Mouse (Mus musculus): ENCODE data around the gene Rpl36a. TPM values are rescaled to one million over a fixed set of nuclear protein-coding genes. Genes with fewer than 3 reads are reported as not detected.
"Not testable (repeated sequence)": the region's sequence is repeated elsewhere in the genome, so short reads cannot be mapped to it uniquely, and the experiment has no call there.

Rpl36a gene
- polyA plus RNA-seq (2014; fragmentation: Nextera tagmentation; extraction: Ambion mirVana), result 425 and 470 TPM in 2 replicates

DNA sequence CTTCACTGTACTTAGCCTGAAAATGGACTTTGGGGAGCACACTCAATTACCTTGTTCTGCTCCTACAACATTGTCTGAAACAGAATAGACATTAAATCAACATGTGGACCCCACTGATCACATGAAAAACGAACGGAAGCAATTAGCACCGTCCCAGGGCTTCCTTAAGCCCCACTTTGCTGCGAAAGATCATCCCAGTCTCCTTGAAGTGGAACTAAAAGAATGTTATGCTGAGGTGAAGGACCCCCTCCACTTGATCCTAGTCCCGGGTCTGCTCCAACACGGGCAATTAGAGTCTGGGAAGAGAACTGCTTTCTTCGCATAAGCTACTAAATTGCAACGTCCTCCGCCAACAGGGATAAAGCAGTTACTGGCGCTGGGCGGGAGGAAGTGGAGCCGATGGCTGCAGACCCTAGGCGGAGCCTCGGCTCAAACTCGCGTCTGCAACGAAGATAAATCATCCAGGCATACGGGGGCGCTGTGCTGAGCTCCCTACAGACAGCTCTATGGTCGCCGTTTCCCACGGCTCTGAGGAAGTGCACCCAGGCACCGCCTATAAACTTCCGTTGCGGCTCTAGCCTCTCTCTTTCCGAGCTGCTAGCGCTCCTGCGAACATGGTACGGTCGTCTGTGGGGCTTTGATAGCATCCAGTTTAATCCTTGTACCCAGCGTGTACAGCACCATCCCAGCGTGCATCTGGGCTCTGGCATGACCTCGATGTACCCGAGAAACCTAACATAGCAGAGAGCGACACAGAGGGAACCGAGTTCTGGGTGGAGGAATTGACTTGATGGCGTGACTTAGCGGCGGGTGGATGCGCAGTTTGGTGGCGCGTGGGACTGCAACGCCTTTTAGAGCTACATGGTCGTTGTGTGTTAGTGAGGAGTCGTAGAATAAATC is at the start of gene Rpl36a:
Rpl36a (plus strand) TSS at position 552 of the 900 bp plus-strand sequence.
- peak within 1 kb of the TSS; percentile 75 for H3K9ac ChIP-seq (ENCODE audit: low read length)
- H3K27ac ChIP-seq (replicated peaks; ENCODE audit: low read depth, low read length), result peak within 1 kb of the TSS; percentile 84
- 20% methylated on average over 45 of the region's 45 CpGs for WGBS
- no peaks in the 10 kb centered on the region; the same call in 1 of the 2 replicates for H3K36me3 ChIP-seq (ENCODE audit: control insufficient read depth, insufficient read depth, low read length)
- H3K27me3 ChIP-seq (ENCODE audit: control insufficient read depth, insufficient read depth, low read length), result no peaks in the 10 kb centered on the region
- no peaks in the 10 kb centered on the region for H3K4me1 ChIP-seq (ENCODE audit: control insufficient read depth, insufficient read depth, low read length)
- DNase-seq (ENCODE audit: low spot score), result peak; percentile 89
- no peaks in the 10 kb centered on the region for H3K9me3 ChIP-seq (ENCODE audit: control insufficient read depth, low read length)
- ATAC-seq (ENCODE audit: insufficient number of reproducible peaks, low FRiP score, low TSS enrichment, low read depth), result peak; percentile 92
- peak within 1 kb of the TSS; percentile 49 for H3K4me3 ChIP-seq (ENCODE audit: low read depth, low read length)
- H3K4me2 ChIP-seq (ENCODE audit: low read depth, severe bottlenecking), result peak within 1 kb of the TSS; percentile 51

DNA sequence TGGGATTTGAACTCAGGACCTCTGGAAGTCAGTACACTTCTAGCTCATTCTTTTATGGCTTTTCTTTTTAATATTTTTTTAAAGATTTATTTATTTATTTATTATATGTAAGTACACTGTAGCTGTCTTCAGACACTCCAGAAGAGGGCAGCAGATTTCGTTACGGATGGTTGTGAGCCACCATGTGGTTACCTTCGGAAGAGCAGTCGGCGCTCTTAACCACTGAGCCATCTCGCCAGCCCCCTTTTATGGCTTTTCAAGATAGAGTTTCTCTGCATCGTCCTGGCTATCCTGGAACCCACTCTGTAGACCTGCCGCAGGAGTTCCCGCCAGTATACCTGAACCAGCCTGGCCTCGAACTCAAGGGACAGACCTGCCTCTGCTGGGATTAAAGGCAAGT is 45.7 kb upstream of the Rpl36a start:
- WGBS, result 91% methylated on average over 10 of the region's 10 CpGs
- H3K4me3 ChIP-seq (ENCODE audit: low read depth, low read length); H3K9me3 ChIP-seq (ENCODE audit: control insufficient read depth, low read length); H3K4me1 ChIP-seq (ENCODE audit: control insufficient read depth, insufficient read depth, low read length); ATAC-seq (ENCODE audit: insufficient number of reproducible peaks, low FRiP score, low TSS enrichment, low read depth); H3K9ac ChIP-seq (ENCODE audit: low read length); DNase-seq (ENCODE audit: low spot score); H3K36me3 ChIP-seq (ENCODE audit: control insufficient read depth, insufficient read depth, low read length); H3K27ac ChIP-seq (replicated peaks; ENCODE audit: low read depth, low read length); H3K4me2 ChIP-seq (ENCODE audit: low read depth, severe bottlenecking); H3K27me3 ChIP-seq (ENCODE audit: control insufficient read depth, insufficient read depth, low read length): not testable (repeated sequence)

DNA sequence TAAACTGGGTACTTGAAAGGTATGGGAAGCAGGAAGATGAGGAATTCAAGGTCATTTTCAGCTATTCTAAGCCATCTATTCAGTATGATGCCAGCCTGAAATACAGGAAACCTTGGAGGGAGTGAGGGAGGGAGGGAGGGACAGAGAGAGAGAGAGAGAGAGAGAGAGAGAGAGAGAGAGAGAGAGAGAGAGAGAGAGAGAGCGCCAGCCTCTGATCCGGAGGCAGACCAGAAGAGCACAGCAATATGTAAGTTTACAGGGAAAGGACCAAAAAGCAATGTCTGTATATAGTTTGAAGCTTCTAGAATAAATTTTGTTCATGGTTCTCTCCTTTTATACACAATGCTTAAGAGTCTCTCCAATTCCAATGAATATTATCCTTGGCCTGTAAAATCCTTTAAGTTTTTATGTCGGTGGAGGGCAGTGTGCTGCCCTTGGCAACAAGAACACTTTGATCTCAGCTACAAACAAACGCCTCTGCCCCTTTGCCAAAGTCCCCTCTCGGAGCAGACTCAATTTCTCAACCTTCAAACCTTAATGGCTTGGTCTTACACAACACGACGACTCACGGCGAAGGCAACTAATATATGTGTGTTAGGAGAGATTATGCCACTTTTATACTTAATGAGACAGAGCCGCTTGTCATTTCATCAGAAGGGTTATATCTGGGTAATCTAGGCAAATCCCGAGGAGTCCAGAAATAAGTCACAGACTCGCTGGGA is 44.9 kb upstream of the Rpl36a start:
- peak overlapping the region; percentile 47 for H3K4me3 ChIP-seq (ENCODE audit: low read depth, low read length)
- peak overlapping the region; percentile 53 for H3K9ac ChIP-seq (ENCODE audit: low read length)
- DNase-seq (ENCODE audit: low spot score) (peak; percentile 21), ATAC-seq (ENCODE audit: insufficient number of reproducible peaks, low FRiP score, low TSS enrichment, low read depth) (no peak)
- peak overlapping the region; percentile 60 for H3K4me2 ChIP-seq (ENCODE audit: low read depth, severe bottlenecking)
- H3K36me3 ChIP-seq (ENCODE audit: control insufficient read depth, insufficient read depth, low read length), result peaks cover 2% of the 10 kb centered on the region; the same call in 1 of the 2 replicates
- no peaks in the 10 kb centered on the region for H3K4me1 ChIP-seq (ENCODE audit: control insufficient read depth, insufficient read depth, low read length)
- WGBS, result 26% methylated on average over 12 of the region's 12 CpGs
- no peaks in the 10 kb centered on the region for H3K27me3 ChIP-seq (ENCODE audit: control insufficient read depth, insufficient read depth, low read length)
- no peaks in the 10 kb centered on the region for H3K9me3 ChIP-seq (ENCODE audit: control insufficient read depth, low read length)
- H3K27ac ChIP-seq (replicated peaks; ENCODE audit: low read depth, low read length), result no peak overlapping the region

DNA sequence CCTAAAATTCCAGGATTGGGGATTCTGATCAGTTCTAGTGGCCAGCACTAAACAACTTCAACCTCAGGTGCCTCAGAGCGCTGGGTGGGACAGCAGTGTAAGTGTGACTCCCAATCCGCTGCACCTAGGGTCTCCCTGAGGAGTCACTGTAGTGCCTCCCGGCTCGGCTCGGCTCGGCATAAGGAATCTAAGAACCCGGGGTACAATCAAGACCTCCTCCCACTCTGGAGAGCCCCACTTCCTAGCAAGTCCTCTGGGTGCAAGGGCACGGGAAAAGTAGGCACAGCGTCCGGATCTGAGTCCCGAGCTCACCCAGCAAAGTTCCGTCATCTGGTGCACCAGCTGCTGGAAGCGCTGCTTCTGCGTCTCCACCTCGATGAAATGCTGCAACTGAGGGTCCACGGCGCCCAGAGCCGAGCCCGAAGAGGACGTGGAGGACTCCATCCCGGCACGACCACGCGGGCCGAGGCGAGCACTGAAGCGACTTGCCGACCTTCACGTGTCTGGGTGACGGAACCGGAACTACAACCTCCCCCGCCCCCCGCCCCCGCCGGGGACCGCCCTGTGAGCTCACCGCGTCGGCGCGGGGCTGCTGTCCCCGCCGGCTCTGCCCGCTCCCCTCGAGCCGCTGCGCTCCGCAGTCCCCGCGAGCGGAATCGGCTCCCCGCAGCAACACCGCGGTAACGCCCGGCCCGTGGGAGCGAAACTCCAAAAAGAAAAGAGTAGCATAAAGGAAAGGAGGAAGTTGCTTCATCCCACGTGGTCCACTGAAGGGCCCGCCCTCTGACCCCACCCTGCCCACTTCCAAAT is 44.1 kb upstream of the Rpl36a start, which contains the start of gene Timm8a1:
Timm8a1 (minus strand) TSS at position 721 of the 810 bp plus-strand sequence.
- peak within 1 kb of the TSS; percentile 60 for H3K4me2 ChIP-seq (ENCODE audit: low read depth, severe bottlenecking)
- H3K27me3 ChIP-seq (ENCODE audit: control insufficient read depth, insufficient read depth, low read length), result no peaks in the 10 kb centered on the region
- peak; percentile 90 for ATAC-seq (ENCODE audit: insufficient number of reproducible peaks, low FRiP score, low TSS enrichment, low read depth)
- H3K4me1 ChIP-seq (ENCODE audit: control insufficient read depth, insufficient read depth, low read length), result no peaks in the 10 kb centered on the region
- no peaks in the 10 kb centered on the region for H3K9me3 ChIP-seq (ENCODE audit: control insufficient read depth, low read length)
- no peaks in the 10 kb centered on the region for H3K36me3 ChIP-seq (ENCODE audit: control insufficient read depth, insufficient read depth, low read length)
- H3K9ac ChIP-seq (ENCODE audit: low read length), result peak within 1 kb of the TSS; percentile 53
- WGBS, result 18% methylated on average over 18 of the region's 61 CpGs
- H3K4me3 ChIP-seq (ENCODE audit: low read depth, low read length), result peak within 1 kb of the TSS; percentile 47
- peak; percentile 71 for DNase-seq (ENCODE audit: low spot score)
- 0 out of 2 replicates have a peak within 1 kb of the TSS, but pooled peaks have one; percentile 49 for H3K27ac ChIP-seq (replicated peaks; ENCODE audit: low read depth, low read length)

DNA sequence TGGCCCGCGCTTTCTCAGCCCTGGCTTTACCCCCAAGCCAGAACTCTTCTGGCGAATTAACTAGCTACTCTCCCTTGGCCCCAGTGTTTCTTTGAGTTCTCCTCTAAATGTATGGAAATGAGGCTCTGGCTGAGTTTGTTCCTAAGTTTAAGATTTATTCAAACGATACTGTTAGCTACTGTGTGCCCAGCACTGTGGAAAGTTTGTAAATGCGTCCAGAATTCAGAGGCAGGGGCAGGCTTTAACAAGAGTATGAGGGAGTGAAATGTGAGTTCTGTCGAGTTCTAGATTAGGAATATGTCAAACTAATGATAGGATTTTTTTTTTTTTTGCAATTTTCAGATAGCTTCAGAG is 43.5 kb upstream of the Rpl36a start:
- H3K9ac ChIP-seq (ENCODE audit: low read length), result peak overlapping the region; percentile 32; the same call in 1 of the 2 replicates
- no peaks in the 10 kb centered on the region for H3K9me3 ChIP-seq (ENCODE audit: control insufficient read depth, low read length)
- 0 out of 2 replicates have a peak overlapping the region, but pooled peaks have one; percentile 49 for H3K27ac ChIP-seq (replicated peaks; ENCODE audit: low read depth, low read length)
- 17% methylated on average over 6 of the region's 6 CpGs for WGBS
- H3K36me3 ChIP-seq (ENCODE audit: control insufficient read depth, insufficient read depth, low read length), result no peaks in the 10 kb centered on the region
- H3K27me3 ChIP-seq (ENCODE audit: control insufficient read depth, insufficient read depth, low read length), result no peaks in the 10 kb centered on the region
- H3K4me1 ChIP-seq (ENCODE audit: control insufficient read depth, insufficient read depth, low read length), result no peaks in the 10 kb centered on the region
- ATAC-seq (ENCODE audit: insufficient number of reproducible peaks, low FRiP score, low TSS enrichment, low read depth) (0 out of 2 replicates have a peak, but pooled peaks have one; percentile 19), DNase-seq (ENCODE audit: low spot score) (no peak)
- peak overlapping the region; percentile 31 for H3K4me2 ChIP-seq (ENCODE audit: low read depth, severe bottlenecking)
- peak overlapping the region; percentile 47 for H3K4me3 ChIP-seq (ENCODE audit: low read depth, low read length)

DNA sequence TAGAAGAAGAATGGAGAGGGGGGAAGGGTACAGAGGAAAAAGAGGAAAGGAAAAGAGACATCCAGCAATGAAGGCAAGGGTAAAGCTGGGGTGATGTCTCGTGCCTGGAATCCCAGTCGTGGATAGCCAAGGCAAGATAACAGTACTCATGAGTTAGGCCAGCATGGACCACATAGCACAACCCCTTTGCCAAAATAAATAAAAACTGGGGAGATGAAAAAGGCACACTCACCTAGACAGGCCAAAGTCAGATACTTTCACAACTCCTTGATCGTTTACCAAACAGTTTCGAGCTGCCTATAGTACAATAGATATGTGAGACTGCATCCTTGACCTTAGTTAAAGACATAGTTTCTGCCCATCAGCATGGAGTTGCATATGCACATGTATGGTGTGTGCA is 38.1 kb upstream of the Rpl36a start:
- Histone ChIP-seq H3K27ac (replicated peaks; ENCODE audit: low read depth, low read length) (no peak overlapping the region), H3K36me3 (ENCODE audit: control insufficient read depth, insufficient read depth, low read length) (no peaks in the 10 kb centered on the region), H3K4me1 (ENCODE audit: control insufficient read depth, insufficient read depth, low read length) (no peaks in the 10 kb centered on the region), H3K4me2 (ENCODE audit: low read depth, severe bottlenecking) (no peak overlapping the region), H3K9me3 (ENCODE audit: control insufficient read depth, low read length) (no peaks in the 10 kb centered on the region), H3K4me3 (ENCODE audit: low read depth, low read length) (no peak overlapping the region), H3K9ac (ENCODE audit: low read length) (no peak overlapping the region), H3K27me3 (ENCODE audit: control insufficient read depth, insufficient read depth, low read length) (no peaks in the 10 kb centered on the region)
- no peak for ATAC-seq (ENCODE audit: insufficient number of reproducible peaks, low FRiP score, low TSS enrichment, low read depth)
- 91% methylated on average over 4 of the region's 4 CpGs for WGBS
- DNase-seq (ENCODE audit: low spot score), result no peak

DNA sequence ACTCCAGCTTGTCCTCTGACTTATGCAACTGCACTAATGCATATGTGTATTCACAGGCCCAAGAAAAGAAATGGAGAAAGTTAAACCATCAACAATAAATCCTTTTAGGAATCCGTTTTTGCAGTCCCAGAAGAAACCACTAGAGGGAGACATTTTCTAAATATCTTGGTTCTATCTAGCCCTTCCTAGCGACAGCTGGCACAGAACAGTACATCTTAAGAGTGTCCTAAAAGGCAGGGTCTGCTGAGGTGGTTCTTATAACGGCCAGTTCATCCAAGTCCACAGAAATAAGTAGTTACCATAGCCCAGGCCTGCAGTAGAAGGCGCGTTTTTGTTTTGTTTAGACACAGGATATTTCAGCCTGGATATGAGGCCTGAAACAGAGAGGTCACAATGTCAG is 34.6 kb upstream of the Rpl36a start:
- Histone ChIP-seq H3K4me1 (ENCODE audit: control insufficient read depth, insufficient read depth, low read length) (no peaks in the 10 kb centered on the region), H3K27ac (replicated peaks; ENCODE audit: low read depth, low read length) (no peak overlapping the region), H3K4me2 (ENCODE audit: low read depth, severe bottlenecking) (no peak overlapping the region), H3K36me3 (ENCODE audit: control insufficient read depth, insufficient read depth, low read length) (no peaks in the 10 kb centered on the region), H3K9me3 (ENCODE audit: control insufficient read depth, low read length) (no peaks in the 10 kb centered on the region), H3K27me3 (ENCODE audit: control insufficient read depth, insufficient read depth, low read length) (no peaks in the 10 kb centered on the region), H3K9ac (ENCODE audit: low read length) (no peak overlapping the region), H3K4me3 (ENCODE audit: low read depth, low read length) (no peak overlapping the region)
- DNase-seq (ENCODE audit: low spot score) (peak; percentile 25), ATAC-seq (ENCODE audit: insufficient number of reproducible peaks, low FRiP score, low TSS enrichment, low read depth) (no peak)
- WGBS, result 15% methylated on average over 5 of the region's 5 CpGs

DNA sequence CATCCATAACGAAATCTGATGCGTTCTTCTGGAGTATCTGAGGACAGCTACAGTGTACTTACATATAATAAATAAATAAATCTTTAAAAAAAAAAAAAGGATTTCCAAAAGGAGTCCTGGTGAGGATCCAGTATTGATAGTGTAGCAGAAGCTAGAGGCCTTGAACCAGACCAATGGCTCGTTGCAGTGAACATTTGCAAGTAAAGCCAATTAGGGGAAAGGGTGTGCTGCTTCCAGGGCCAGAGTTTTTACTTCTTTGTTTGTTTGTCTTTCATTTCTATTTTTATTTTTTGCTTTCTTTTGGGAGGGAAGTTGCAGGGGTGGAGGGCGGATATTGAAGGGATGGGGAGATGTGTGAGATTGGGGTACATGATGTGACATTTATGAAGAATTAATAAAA is 32.1 kb upstream of the Rpl36a start:
- no peaks in the 10 kb centered on the region for H3K36me3 ChIP-seq (ENCODE audit: control insufficient read depth, insufficient read depth, low read length)
- ATAC-seq (ENCODE audit: insufficient number of reproducible peaks, low FRiP score, low TSS enrichment, low read depth), result no peak
- no peaks in the 10 kb centered on the region for H3K4me1 ChIP-seq (ENCODE audit: control insufficient read depth, insufficient read depth, low read length)
- no peak overlapping the region for H3K27ac ChIP-seq (replicated peaks; ENCODE audit: low read depth, low read length)
- H3K9ac ChIP-seq (ENCODE audit: low read length), result no peak overlapping the region
- 81% methylated on average over 4 of the region's 4 CpGs for WGBS
- DNase-seq (ENCODE audit: low spot score), result no peak
- no peak overlapping the region for H3K4me3 ChIP-seq (ENCODE audit: low read depth, low read length)
- H3K9me3 ChIP-seq (ENCODE audit: control insufficient read depth, low read length), result no peaks in the 10 kb centered on the region
- no peaks in the 10 kb centered on the region for H3K27me3 ChIP-seq (ENCODE audit: control insufficient read depth, insufficient read depth, low read length)
- H3K4me2 ChIP-seq (ENCODE audit: low read depth, severe bottlenecking), result no peak overlapping the region

Measured in limb, embryonic 11.5 days (tissue).